Mouse (Mus musculus) bone marrow macrophage, adult 2 months (primary cell): Measurements from ENCODE around the gene Gm20219.

Source experiments
- CTCF ChIP-seq: IDR thresholded peaks from 2 replicates; pipeline ENCODE4 v1.5.1; 2012; ENCODE audit warnings: low read depth, mild to moderate bottlenecking, low read length, moderate library complexity
- POLR2A ChIP-seq: IDR thresholded peaks from 2 replicates; pipeline ENCODE4 v1.6.1; 2012; ENCODE audit warnings: mild to moderate bottlenecking, low read depth, low read length, borderline replicate concordance

DNA sequence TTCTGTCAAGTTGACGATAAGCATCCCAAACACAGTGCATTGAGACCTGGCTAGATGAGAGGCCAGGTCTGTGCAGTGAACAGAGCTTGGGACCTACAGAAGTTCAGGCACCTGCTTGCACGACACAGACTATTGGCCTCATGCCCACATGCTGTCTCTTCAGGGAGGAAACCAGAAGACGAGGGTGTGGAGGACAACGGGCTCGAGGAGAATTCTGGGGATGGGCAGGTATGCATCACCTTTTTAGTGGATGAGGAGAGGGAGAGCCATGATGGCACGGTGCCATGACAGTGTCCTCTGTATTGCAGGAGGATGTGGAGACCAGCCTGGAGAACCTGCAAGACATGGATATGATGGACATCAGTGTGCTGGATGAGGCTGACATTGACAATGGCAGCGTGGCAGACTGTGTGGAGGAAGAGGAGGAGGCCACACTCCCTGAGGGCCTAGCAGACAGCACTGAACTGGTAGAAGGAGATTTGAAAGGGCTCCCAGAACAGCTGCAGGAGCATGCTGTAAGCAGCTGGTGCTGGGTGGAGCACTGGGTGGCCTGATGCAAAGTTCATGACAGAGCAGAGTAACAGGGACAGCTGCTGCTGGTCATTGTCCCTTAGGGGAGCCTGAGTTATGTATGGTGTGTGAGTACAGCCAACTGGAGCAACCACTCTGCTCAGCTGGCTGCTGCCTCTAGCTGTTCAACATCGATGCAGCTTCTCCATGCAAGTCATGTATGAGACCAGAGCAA lies 39.5 kb upstream of the Gm20219 start:
- no peak for TF ChIP-seq CTCF
- no peak for TF ChIP-seq POLR2A
